Mouse (Mus musculus): ENCODE measurements around the gene Gm9958. TPM values are rescaled to one million over a fixed set of nuclear protein-coding genes. Genes with fewer than 3 reads are reported as not detected.

The Gm9958 gene
- total RNA-seq (2023), result 3.6 to 4.8 TPM (median 3.9 TPM) in 4 replicates

GRCm38 (mm10) chr5:90367067-90367303, at the start of gene Gm9958:
TSS of gene Gm9958 (plus strand) at chr5:90367204.

GRCm38 (mm10) chr5:90366121-90367066, 610 bp upstream of the Gm9958 start, which contains the start of gene Ankrd17:
TSS of gene Ankrd17 (minus strand) at chr5:90366577.

Other genes with a start within 250 kb of the Gm9958 start
- gene Cox18, start 143.2 kb upstream of the Gm9958 start, total RNA-seq (2023), result 21.2 to 27.4 TPM (median 26.5 TPM) in 4 replicates
- 155 to 169 TPM (median 162 TPM) in 4 replicates for gene Ankrd17, start 627 bp upstream of the Gm9958 start, total RNA-seq (2023)
- gene Alb, start 93.7 kb downstream of the Gm9958 start, total RNA-seq (2023), result not detected in 4 replicates
- gene Afp, start 123.5 kb downstream of the Gm9958 start, total RNA-seq (2023), result 2.9 to 5.6 TPM (median 3.9 TPM) in 4 replicates
- gene Afm, start 151.7 kb downstream of the Gm9958 start, total RNA-seq (2023), result not detected in 4 replicates
- gene 5830473C10Rik, start 193.9 kb downstream of the Gm9958 start, total RNA-seq (2023), result not detected in 4 replicates

Measured in B cell, adult 62 days (primary cell).